Mouse (Mus musculus): ENCODE measurements around the gene C2cd5. TPM values are rescaled to one million over a fixed set of nuclear protein-coding genes. Genes with fewer than 3 reads are reported as not detected.

Gene C2cd5
- polyA plus RNA-seq, 3 experiments from 2014 or later, result 50.1 to 82.6 (median 80.9) TPM

GRCm38 (mm10) chr6:143115011-143115445, 15.1 kb upstream of the C2cd5 start:
- peak; percentile 77 for ATAC-seq

DNA sequence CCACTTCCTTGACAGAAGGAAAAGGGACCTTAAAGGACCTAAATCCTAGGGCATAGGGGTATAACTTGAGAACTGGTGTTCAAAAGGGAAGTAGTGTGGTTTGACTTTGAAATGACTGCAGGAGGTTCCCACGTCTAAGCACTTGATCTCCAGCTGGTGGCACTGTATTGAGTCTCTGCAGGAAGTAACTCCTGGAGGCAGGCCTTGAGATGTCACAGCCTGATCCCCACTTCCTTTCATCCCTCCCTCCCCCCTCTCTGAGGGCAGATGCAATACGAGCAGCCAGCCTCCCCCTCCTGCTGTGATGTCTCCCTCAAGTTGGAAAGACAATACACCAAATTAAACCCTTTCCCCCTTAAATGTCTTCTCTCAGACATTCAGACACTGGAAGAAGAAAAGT, 14.6 kb upstream of the C2cd5 start:
- ATAC-seq, result peak; percentile 84

DNA sequence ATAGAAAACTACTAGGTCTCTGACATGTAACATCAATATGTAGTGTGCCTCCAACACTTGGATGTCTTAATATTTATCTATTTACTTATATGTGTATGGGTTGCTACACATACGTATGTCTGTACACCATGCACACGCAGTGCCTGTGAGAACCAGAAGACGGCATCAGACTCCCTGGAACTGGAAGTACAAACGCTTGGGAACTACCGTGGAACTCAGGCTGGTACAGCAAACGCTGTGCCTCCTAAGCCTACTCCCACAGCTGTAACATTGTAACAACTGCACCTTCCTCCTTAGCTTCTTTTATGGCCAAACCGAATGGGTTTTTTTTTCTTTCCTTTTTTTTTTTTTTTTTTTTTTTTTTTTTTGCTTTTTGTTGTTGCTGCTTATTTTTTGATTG, 10.4 kb upstream of the C2cd5 start:
- no peak for ATAC-seq

DNA sequence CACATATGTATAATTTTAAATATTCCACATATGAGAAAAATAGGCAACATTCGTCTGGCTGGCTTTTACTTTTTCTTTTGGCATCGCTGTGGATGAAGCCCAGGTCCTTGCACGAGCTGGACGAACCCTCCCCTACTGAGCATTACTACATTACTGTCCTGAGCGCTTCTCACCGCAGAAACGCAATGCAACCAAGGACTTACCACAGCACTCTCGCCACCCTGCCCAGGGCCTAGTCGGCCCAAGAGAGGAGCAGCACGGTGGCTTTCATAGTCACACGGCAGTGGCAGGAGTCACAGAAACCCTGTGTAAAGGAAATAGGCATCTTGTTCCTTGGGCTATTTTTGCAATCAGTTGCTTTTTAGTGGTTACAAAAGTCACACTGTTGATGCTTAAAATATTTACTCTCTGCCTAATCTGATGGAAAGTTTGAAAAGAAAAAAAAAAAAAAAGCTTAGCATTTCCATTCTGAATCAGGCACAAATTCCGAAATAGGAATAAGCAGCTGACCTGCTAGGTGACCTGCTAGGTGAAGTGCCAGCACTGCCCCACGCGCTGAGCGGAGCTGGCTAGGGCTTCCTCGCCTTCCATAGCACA, 9.8 kb upstream of the C2cd5 start:
- no peak for ATAC-seq

DNA sequence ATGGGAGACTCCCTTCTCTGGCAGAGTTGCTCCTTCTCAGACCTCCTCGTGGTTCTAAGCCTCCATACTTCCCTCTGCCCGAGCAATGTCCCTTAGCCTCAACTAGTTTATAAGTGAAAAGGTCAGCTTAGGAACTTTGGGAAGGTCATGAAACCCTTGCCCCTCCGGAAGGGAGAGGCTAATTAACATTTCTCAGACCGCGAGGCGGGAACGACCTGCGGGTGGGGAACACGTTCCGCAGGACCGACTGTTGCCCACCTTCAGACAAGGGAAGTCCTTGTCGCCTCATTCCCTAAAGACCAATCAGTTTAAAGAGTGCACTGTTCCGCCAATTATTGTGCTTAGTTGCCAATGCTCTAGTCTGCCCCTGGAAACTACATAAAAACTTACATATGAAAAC, 8.1 kb upstream of the C2cd5 start:
- ATAC-seq, result no peak

DNA sequence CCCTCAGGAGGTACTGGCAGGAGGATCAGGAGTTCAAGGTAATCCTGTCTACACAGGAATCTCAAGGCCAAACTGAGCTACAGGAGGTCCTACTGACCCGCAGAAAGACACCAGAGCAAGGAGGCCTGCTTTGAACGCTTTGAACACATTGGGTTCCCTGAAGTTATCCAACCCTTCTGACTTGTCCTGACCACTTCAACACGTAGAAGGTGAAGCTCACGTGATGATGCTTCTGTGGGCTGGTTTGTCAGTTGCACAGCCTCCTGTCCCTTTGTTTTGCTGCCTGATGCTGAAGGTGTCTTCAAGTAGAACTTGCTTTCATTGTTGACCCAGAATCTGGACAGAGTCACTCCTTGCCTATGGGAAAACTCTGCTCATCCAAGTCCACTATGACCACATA, 7.7 kb upstream of the C2cd5 start:
- ATAC-seq, result no peak

GRCm38 (mm10) chr6:143105766-143106165, 5.8 kb upstream of the C2cd5 start:
- ATAC-seq, result no peak

DNA sequence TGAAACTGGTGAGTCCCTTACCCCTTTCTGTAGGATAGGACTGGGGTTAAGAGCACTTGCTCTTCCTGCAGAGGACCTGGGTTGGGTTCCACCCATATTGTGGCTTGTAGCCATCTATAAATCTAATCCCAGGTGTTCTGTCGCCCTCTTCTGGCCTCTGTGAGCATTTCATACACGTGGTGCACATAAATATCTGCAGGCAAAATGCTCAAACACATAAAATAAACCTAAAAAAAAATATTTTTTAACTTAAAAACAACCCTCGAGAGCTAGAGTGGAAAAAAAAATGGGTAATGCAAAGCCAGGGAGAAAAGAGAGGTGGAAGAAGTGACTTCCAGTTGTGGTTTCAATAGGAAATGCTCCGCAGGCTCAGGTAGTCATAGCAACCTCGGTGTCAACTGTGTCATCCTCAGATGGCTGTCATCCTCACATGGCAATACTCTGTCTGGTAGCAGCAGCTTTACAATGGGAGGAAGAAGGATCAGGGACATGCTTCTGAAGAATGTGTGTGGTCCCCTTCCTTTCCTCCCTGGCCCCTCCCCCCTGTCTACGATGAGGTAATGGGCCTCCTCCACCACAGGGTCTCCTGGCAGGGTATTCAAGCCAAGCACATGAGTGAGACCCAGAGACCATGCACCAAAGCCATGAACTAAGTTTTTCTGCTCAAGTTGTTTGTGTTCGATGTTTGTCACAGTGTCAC, 4.2 kb upstream of the C2cd5 start:
- ATAC-seq, result no peak

GRCm38 (mm10) chr6:143100478-143101115, 656 bp upstream of the C2cd5 start:
- ATAC-seq, result no peak

DNA sequence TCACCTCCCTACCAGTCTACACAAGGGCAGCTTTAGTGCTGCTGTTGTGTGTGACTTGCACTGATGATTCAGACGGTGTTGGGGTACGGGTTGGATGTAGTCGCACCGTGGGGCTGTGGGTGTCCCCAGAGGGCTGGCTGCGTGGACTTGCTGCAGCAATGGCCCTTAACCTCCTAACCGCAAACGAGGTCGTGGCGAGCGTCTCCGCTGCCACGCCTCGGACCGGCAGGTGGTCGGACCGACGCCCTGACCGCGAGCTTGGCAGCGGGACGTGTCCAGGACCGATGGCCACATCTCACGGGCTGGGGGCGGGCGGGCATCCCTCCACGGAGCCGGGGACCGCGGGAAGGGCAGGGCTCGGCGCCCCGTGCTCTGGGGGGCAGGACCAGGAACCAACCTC, 660 bp downstream of the C2cd5 start:
- peak; percentile 15 for ATAC-seq

GRCm38 (mm10) chr6:143095126-143095525, 4.8 kb downstream of the C2cd5 start:
- no peak for ATAC-seq

DNA sequence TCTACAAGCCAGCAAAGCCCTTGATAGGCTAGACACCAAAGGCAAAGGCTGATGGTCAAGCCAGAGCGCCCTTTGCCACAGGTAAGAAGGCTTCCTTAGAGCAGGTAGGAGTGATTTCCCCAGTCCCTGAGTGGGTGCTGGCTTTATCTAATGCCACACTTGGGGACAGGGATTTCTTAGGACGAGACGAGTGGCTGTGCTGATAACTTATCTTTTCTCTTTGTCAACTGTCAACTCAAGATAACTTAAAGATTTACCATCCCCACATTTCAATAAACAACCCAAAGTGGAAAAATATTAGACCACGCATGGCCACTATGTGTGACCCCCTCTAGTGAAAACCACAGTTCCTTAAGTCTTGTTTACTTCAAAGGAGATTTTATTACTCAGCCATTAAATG, 7.1 kb downstream of the C2cd5 start:
- no peak for ATAC-seq

DNA sequence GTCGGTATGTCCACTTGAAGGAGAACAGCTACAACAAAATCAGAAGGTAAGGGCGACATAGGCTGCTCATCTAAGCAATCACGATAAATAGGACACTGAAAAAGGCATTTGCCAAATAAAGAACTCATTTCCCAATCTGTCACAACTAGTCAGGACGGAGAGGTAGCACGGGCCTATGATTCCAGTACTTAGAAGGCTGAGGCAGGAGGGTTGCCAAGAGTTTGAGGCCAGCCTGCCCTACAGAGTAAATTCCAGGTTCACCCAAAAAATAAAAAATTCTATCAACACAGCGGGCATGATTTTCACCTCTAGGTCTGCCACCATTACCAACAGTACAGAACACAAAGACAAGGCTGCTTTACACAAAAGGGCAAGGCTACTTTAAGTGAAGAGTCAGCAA, 8.9 kb downstream of the C2cd5 start:
- ATAC-seq, result no peak

GRCm38 (mm10) chr6:143087332-143087731, 12.6 kb downstream of the C2cd5 start:
- no peak for ATAC-seq

- ATAC-seq, result no peak
These were observed 14.0 kb downstream of the C2cd5 start for GRCm38 (mm10) chr6:143085898-143086297.

DNA sequence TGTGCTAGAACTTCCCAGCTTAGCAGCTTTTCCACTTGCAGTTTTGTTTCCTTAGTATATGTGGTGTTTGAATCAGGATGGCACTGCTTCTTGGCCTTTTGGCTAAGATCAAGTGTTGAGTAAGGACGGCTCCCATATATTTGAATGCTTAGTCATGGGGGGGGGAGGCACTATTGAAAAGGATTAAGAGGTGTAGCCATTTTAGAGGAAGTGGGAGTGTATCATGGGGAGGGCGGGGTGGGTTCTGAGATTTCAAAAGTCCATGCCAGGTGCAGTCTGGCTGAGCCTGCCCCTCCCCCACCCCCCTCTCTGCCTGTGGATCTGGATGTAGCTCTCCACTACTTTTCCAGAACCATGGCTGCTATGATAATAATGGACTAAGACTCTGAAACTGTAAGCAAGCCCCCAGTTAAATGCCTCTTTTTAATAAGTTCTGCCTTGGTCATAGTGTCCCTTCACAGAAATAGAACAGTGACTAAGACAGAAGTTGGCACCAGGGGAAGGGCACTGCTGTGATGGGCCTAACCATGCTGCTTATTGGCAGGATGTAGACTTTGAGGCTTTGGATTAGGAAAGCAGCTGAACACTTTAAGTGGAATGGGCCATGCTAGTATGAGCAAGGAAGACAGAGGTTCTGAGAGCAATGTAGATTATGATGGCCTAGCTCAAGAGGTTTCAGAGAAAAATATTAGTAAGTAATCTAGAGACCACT, 15.5 kb downstream of the C2cd5 start:
- ATAC-seq, result no peak

DNA sequence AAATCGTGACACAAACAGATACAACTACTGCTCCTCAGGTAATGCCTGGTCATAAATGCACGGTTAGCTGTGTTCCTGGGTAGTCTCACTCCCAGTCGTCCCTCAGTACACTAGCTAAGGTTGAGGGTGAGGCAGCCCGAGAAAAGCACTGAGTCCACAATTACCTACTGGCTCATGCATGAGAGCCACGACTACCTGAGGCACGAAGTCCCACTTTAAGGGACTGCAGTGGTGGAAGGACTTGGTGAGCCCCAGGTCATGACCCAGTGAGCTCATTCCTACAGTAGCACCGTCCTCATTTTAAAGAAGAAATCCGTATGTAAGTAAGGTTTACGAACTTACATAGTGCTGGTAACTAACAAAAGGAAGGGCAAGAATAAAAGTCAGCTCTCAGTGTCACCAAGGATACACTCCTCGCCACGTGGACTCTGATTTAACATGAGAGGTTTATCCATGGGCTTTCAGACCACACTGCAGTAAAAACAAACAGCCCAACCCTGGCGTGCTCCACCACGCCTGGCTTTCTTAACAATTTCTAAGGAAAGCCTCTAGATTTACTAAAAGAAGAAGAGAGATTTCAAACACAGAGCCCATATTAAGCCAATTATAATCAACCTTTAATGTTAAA, 18.3 kb downstream of the C2cd5 start:
- no peak for ATAC-seq

DNA sequence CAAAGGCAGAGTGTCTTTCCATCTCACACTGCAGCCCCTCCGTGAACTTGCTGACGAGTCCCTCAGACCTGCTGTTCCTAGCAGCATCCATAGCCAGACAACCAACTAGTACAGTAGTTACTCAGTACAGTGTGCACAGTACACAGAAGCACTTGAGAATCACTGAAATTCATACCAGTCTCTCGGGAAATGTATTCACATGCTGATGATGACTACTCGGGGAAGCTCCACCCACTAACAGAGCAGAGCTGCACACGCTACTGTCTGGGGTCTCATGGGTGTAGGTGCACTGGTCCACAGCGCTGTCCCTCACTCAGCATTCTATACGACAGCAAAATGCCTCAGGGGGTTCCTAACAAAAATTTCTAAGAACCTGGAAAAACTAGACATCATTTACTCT, 19.2 kb downstream of the C2cd5 start:
- no peak for ATAC-seq

- ATAC-seq, result peak; percentile 62
These were observed 20.8 kb downstream of the C2cd5 start for GRCm38 (mm10) chr6:143079126-143079525.

DNA sequence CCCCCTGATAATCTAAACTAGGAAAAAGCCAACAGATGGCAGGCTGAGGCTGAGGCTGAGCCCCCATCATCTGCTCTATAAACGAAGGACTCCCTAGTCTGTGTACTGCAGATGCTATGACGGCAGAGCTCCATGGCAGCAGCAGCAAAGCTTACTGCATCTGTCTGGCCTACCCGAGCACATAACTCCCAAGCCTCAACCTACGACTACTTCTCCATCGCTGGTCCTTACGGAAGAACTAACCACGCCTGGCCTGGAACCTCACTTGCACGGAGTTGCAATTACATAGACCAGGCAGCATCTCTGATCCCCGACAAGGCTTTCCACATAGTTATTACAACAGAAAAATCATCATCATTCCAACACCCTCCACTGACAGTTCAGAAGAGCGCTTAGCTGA, 23.5 kb downstream of the C2cd5 start:
- peak; percentile 33 for ATAC-seq

GRCm38 (mm10) chr6:143073914-143074313, 26.0 kb downstream of the C2cd5 start:
- peak; percentile 73 for ATAC-seq

DNA sequence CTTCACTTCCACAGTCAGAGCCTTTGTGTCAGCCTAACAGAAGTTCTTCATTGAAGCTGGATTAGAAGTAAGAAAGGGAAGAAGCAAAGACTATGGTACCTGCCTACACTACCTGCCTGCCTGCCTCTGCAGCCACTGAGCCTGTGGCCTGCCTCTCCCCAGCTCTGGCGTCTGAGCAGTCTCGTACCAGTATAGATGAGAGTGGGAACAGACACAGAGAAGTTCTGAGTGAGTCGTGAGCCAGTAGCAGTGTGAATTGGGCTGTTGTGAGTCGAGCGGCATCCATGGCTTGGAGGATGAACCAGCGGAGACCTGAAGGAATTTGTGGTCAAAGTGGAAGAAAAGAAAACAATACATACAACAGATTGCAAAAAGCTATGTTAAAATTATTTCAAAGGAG, 26.5 kb downstream of the C2cd5 start:
- ATAC-seq, result no peak

- ATAC-seq, result no peak
These were observed 27.4 kb downstream of the C2cd5 start for GRCm38 (mm10) chr6:143072412-143073014.

Measured in inflammation-experienced regulatory T-cells, adult 6 months (primary cell).